Mouse (Mus musculus) liver, adult (tissue): Measurements from ENCODE around the gene 6030408B16Rik.

ENCODE experiments used
- GATA4 ChIP-seq: IDR thresholded peaks from 2 replicates; pipeline ENCODE4 v1.6.1; 2014; ENCODE audit warnings: mild to moderate bottlenecking, low read length; ENCODE audit not compliant: insufficient replicate concordance

The 6030408B16Rik gene

GRCm38 (mm10) chr15:101283183-101283910 lies 9.7 kb upstream of the 6030408B16Rik start:
- TF ChIP-seq GATA4, result no peak

GRCm38 (mm10) chr15:101283911-101284750 lies 8.9 kb upstream of the 6030408B16Rik start, which contains the start of gene Atg101:
TSS of gene Atg101 (plus strand) at chr15:101284272.
- no peak for TF ChIP-seq GATA4

- TF ChIP-seq GATA4, result no peak
Measured at GRCm38 (mm10) chr15:101286129-101286770, 6.8 kb upstream of the 6030408B16Rik start.

GRCm38 (mm10) chr15:101287361-101287760 lies 5.7 kb upstream of the 6030408B16Rik start:
- TF ChIP-seq GATA4, result no peak

- TF ChIP-seq GATA4, result no peak
Measured at GRCm38 (mm10) chr15:101290354-101290753, 2.7 kb upstream of the 6030408B16Rik start.

GRCm38 (mm10) chr15:101292012-101292411 lies 1.0 kb upstream of the 6030408B16Rik start:
- TF ChIP-seq GATA4, result no peak

- TF ChIP-seq GATA4, result no peak
Measured at GRCm38 (mm10) chr15:101294028-101294894, 1.2 kb downstream of the 6030408B16Rik start.

- TF ChIP-seq GATA4, result no peak
Measured at GRCm38 (mm10) chr15:101295106-101295505, 2.1 kb downstream of the 6030408B16Rik start.

- no peak for TF ChIP-seq GATA4
Measured at GRCm38 (mm10) chr15:101295616-101296015, 2.6 kb downstream of the 6030408B16Rik start.

- no peak for TF ChIP-seq GATA4
Measured at GRCm38 (mm10) chr15:101296091-101296490, 3.1 kb downstream of the 6030408B16Rik start.

GRCm38 (mm10) chr15:101297988-101298387 lies 5.0 kb downstream of the 6030408B16Rik start:
- TF ChIP-seq GATA4, result no peak

- TF ChIP-seq GATA4, result no peak
Measured at GRCm38 (mm10) chr15:101298550-101298949, 5.5 kb downstream of the 6030408B16Rik start.

GRCm38 (mm10) chr15:101299480-101299960 lies 6.5 kb downstream of the 6030408B16Rik start:
- TF ChIP-seq GATA4, result peak; percentile 96

GRCm38 (mm10) chr15:101300128-101300527 lies 7.1 kb downstream of the 6030408B16Rik start:
- no peak for TF ChIP-seq GATA4
